Mouse (Mus musculus): Measurements from ENCODE around the gene Sag. TPM values are rescaled to one million over a fixed set of nuclear protein-coding genes. Genes with fewer than 3 reads are reported as not detected.

Sag gene
- total and polyA plus RNA-seq, 3 experiments: 0.19 to 2.0 (median 1.0) TPM

GRCm38 (mm10) chr1:87828185-87828584 is 24.7 kb downstream of the Sag start (continued):
- TF ChIP-seq CHD1 (IDR thresholded peaks at IDR 0.05; ENCODE audit: low read depth, low read length): peak; percentile 69; the same call in 1 of the 2 replicates
- no peak for TF ChIP-seq MAFK (IDR thresholded peaks at IDR 0.05; ENCODE audit: insufficient replicate concordance, low read length)
- TF ChIP-seq MEF2A (IDR thresholded peaks at IDR 0.05; ENCODE audit: borderline replicate concordance, low read depth, low read length): peak; percentile 90
- TF ChIP-seq MXI1 (IDR thresholded peaks at IDR 0.05; ENCODE audit: low read depth, low read length): peak; percentile 61; the same call in 1 of the 2 replicates

DNA sequence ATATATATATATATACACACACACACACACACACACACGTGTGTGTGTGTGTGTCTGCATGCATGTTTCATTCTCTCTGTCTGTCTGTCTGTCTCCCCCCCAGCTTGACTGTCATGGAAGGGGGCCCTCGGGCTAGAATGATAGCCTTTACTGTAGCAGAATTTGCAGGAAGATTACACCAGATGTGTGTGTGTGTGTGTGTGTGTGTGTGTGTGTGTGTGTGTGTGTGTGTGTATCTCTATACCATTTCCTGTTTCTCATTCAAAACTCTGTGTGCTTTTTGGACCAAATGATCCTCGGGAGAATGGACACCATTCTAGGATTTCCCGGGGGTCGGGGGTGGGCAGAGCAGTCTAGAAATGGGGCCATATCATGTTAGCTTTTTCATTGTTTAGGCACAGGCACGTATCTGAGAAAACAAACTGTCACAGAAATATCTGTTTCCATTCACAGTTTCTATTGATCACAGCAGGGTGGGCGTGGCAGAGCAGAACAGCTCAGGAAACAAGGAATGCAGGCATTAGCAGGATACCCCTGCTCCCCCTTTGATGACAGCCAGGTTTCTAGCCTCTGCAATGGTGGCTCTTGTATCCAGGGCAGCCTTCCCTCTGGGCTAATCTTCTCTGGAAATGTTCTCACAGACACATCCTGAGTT is 25.6 kb downstream of the Sag start:
- H3K9ac ChIP-seq (ENCODE audit: insufficient read depth, low read depth): no peak overlapping the region
- H3K4me2 ChIP-seq (ENCODE audit: insufficient read depth, low read depth, poor library complexity, severe bottlenecking): no peak overlapping the region
- peak overlapping the region; percentile 28; the same call in 1 of the 2 replicates for H3K27ac ChIP-seq (ENCODE audit: insufficient read depth, low read depth)
- no peak for DNase-seq (ENCODE audit: extremely low read depth)
- H3K4me3 ChIP-seq (replicated peaks in 1 of 3; ENCODE audit: low read depth in 2 of 3, low read length in 2 of 3, poor library complexity in 1 of 3): no peak overlapping the region
- no peaks in the 10 kb centered on the region for H3K36me3 ChIP-seq (replicated peaks in 1 of 2; ENCODE audit: control insufficient read depth in 1 of 2, insufficient read depth in 1 of 2, low read length in 1 of 2)
- dilution Hi-C loops (cut with MboI; ENCODE audit: extremely low pct_ligation_motif_present, extremely low pct_unique_long_range_greater_than_20kb, low sequenced_read_pairs): no loop called here
- peaks cover 11 to 45% of the 10 kb centered on the region in 2 experiments for H3K4me1 ChIP-seq (ENCODE audit: control insufficient read depth in 1 of 2, insufficient read depth in 2 of 2)
- TF ChIP-seq MAFK (IDR thresholded peaks at IDR 0.05; ENCODE audit: insufficient replicate concordance, low read length): 0 out of 2 replicates have a peak, but pooled peaks have one; percentile 2
- no peak for TF ChIP-seq EP300 (IDR thresholded peaks at IDR 0.05; ENCODE audit: low read length)
- no peak for TF ChIP-seq TBP (conservative IDR thresholded peaks at IDR 0.05; ENCODE audit: low read depth, low read length)
- in situ Hi-C loops (cut with MboI; ENCODE audit: low pct_ligation_motif_present, low pct_unique_long_range_greater_than_20kb, low sequenced_read_pairs): no loop called here
- H3K79me2 ChIP-seq (replicated peaks; ENCODE audit: control insufficient read depth, extremely low read depth, insufficient read depth, poor library complexity, severe bottlenecking): no peaks in the 10 kb centered on the region
- no peaks in the 10 kb centered on the region for H3K27me3 ChIP-seq (replicated peaks)
- H3K9me3 ChIP-seq (replicated peaks; ENCODE audit: low read length): no peaks in the 10 kb centered on the region

DNA sequence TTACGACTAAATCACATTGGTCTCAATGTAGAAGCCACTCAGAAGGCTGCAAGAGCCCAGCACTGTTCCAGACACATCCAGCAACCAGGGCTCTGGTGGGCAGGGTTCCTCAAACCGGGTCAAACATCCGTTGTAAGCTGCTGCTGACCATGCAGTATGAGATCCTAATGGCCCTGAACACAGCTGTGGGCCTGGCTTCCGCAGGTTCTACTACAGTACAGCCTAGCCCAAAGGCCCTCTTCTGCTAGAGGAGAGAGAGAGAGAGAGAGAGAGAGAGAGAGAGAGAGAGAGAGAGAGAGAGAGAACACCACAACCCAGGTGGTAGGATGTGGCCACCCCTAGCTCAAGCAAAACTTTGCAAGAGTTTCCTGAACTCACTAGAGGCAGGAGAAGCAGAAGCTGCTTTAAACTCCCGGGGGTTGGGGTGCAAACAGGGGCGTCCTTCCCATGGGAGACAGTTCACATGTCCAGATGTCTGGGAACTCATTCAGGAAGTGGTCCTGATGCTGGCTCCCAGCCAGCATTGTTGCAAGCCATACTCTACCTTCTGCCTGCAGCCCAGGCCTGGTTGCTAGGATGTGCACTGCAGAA is 26.2 kb downstream of the Sag start:
- no peak overlapping the region for H3K4me2 ChIP-seq (ENCODE audit: insufficient read depth, low read depth, poor library complexity, severe bottlenecking)
- H3K4me3 ChIP-seq (replicated peaks in 1 of 3; ENCODE audit: low read depth in 2 of 3, low read length in 2 of 3, poor library complexity in 1 of 3): no peak overlapping the region
- H3K36me3 ChIP-seq (replicated peaks in 1 of 2; ENCODE audit: control insufficient read depth in 1 of 2, insufficient read depth in 1 of 2, low read length in 1 of 2): no peaks in the 10 kb centered on the region
- H3K4me1 ChIP-seq (ENCODE audit: control insufficient read depth in 1 of 2, insufficient read depth in 2 of 2): peaks cover 11 to 45% of the 10 kb centered on the region in 2 experiments
- H3K9ac ChIP-seq (ENCODE audit: insufficient read depth, low read depth): no peak overlapping the region
- H3K27ac ChIP-seq (ENCODE audit: insufficient read depth, low read depth): peak overlapping the region; percentile 28
- in situ Hi-C loops (cut with MboI; ENCODE audit: low pct_ligation_motif_present, low pct_unique_long_range_greater_than_20kb, low sequenced_read_pairs) (no loop called here), dilution Hi-C loops (cut with MboI; ENCODE audit: extremely low pct_ligation_motif_present, extremely low pct_unique_long_range_greater_than_20kb, low sequenced_read_pairs) (no loop called here)
- no peaks in the 10 kb centered on the region for H3K27me3 ChIP-seq (replicated peaks)
- no peak for DNase-seq (ENCODE audit: extremely low read depth)
- no peaks in the 10 kb centered on the region for H3K9me3 ChIP-seq (replicated peaks; ENCODE audit: low read length)
- H3K79me2 ChIP-seq (replicated peaks; ENCODE audit: control insufficient read depth, extremely low read depth, insufficient read depth, poor library complexity, severe bottlenecking): no peaks in the 10 kb centered on the region
- TF ChIP-seq TCF12 (IDR thresholded peaks at IDR 0.05; ENCODE audit: low read depth, low read length) (peak; percentile 43; the same call in 1 of the 2 replicates), ZKSCAN1 (IDR thresholded peaks at IDR 0.05; ENCODE audit: borderline replicate concordance, low read depth, low read length) (no peak), ZC3H11A (IDR thresholded peaks at IDR 0.05; ENCODE audit: low read depth, low read length) (no peak), HCFC1 (IDR thresholded peaks at IDR 0.05; ENCODE audit: low read depth, low read length) (no peak), ZMIZ1 (IDR thresholded peaks at IDR 0.05; ENCODE audit: low read depth, low read length) (no peak), ZNF384 (IDR thresholded peaks at IDR 0.05; ENCODE audit: low read depth, low read length) (no peak), CHD1 (IDR thresholded peaks at IDR 0.05; ENCODE audit: low read depth, low read length) (no peak), ELF1 (IDR thresholded peaks at IDR 0.05; ENCODE audit: low read depth, low read length) (no peak), NRF1 (IDR thresholded peaks at IDR 0.05; ENCODE audit: low read depth, low read length) (no peak), JUND (conservative IDR thresholded peaks at IDR 0.05; ENCODE audit: low read depth, low read length) (0 out of 2 replicates have a peak, but pooled peaks have one; percentile 16), POLR2A (IDR thresholded peaks at IDR 0.05; ENCODE audit: low read depth, low read length) (no peak), GABPA (IDR thresholded peaks at IDR 0.05; ENCODE audit: insufficient replicate concordance, low read depth, low read length) (no peak), TBP (conservative IDR thresholded peaks at IDR 0.05; ENCODE audit: low read depth, low read length) (no peak), EP300 (IDR thresholded peaks at IDR 0.05; ENCODE audit: low read length) (peak; percentile 30; the same call in 1 of the 2 replicates), MXI1 (IDR thresholded peaks at IDR 0.05; ENCODE audit: low read depth, low read length) (no peak), CHD2 (IDR thresholded peaks at IDR 0.05; ENCODE audit: low read length) (no peak), MEF2A (IDR thresholded peaks at IDR 0.05; ENCODE audit: borderline replicate concordance, low read depth, low read length) (no peak), USF2 (conservative IDR thresholded peaks at IDR 0.05; ENCODE audit: low read depth, low read length) (no peak), NELFE (IDR thresholded peaks at IDR 0.05; ENCODE audit: low read depth, low read length) (no peak), RAD21 (IDR thresholded peaks at IDR 0.05; ENCODE audit: low read depth, low read length) (no peak), ETS1 (conservative IDR thresholded peaks at IDR 0.05; ENCODE audit: low read depth, low read length) (no peak), MAFK (IDR thresholded peaks at IDR 0.05; ENCODE audit: insufficient replicate concordance, low read length) (no peak), POLR2AphosphoS2 (IDR thresholded peaks at IDR 0.05; ENCODE audit: low read depth, low read length) (no peak)
